16 mouse cellular contexts compared by ENCODE assay signal in the genomic region with DNA sequence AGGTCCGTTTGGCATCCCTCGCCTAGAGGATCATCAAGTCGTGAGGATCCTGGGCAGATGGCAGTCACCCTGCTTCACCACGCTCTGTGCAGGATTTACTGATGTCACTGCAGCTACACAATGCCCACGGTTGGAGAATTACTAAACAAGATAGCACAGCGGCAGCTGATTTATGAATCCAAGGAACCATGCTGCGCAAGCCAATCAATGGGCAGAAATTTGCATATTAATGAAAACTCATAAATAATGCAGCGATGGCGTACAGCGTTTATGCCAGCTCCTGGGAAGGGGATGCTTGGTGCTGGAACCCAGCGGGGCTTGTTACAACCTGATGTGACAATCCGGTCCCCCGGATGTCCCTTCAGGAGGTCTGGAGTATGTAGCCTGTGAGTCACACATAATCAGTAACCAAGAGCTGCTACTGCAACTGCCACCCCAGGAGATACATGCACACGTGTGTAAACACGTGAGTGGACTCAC. TPM values are rescaled to one million over a fixed set of nuclear protein-coding genes. Genes with fewer than 3 reads are reported as not detected.
DNase-seq lines count a peak whose midpoint lies in the region; ATAC-seq and TF ChIP-seq lines count a peak whose summit lies in the region.
"Had no signal": no experiment of that assay in that cellular context is flagged by ENCODE, and none has a peak within 500 bp of the region (broad histone marks: within the 10 kb centered on the region; RNA-seq: fewer than 3 reads in every experiment).

No protein-coding gene starts in this region.

- intact Hi-C loops in left cerebral cortex, postnatal 36 days (cut with DNase I): no loop called here

- no peak overlapping the region for H3K4me3 ChIP-seq in forebrain, embryonic 12.5 days (replicated peaks)
- no peak overlapping the region for H3K4me3 ChIP-seq in forebrain, embryonic 11.5 days (ENCODE audit: low read depth, low read length)
- no peak overlapping the region for H3K4me3 ChIP-seq in hindbrain, embryonic 12.5 days
- H3K4me3 ChIP-seq in midbrain, postnatal 0 days (ENCODE audit: low read depth, low read length): no peak overlapping the region
- H3K4me3 ChIP-seq: erythroblast, embryonic 14.5 days; heart, embryonic 15.5 days; lung, embryonic 15.5 days had no signal

- ATAC-seq in forebrain, embryonic 12.5 days (ENCODE audit: low FRiP score): peak; percentile 63
- no peak for ATAC-seq in forebrain, embryonic 11.5 days (replicated peaks; ENCODE audit: low FRiP score)
- ATAC-seq in hindbrain, embryonic 12.5 days (ENCODE audit: low FRiP score): peak; percentile 82
- peak; percentile 60 for ATAC-seq in midbrain, postnatal 0 days (ENCODE audit: low FRiP score)
- ATAC-seq: intestine, postnatal 0 days had no signal

- H3K36me3 ChIP-seq in forebrain, embryonic 12.5 days (replicated peaks): no peaks in the 10 kb centered on the region
- H3K36me3 ChIP-seq in forebrain, embryonic 11.5 days (ENCODE audit: control insufficient read depth, insufficient read depth, low read length): no peaks in the 10 kb centered on the region
- no peaks in the 10 kb centered on the region for H3K36me3 ChIP-seq in hindbrain, embryonic 12.5 days
- no peaks in the 10 kb centered on the region for H3K36me3 ChIP-seq in midbrain, postnatal 0 days (ENCODE audit: insufficient read depth, low read length)
- H3K36me3 ChIP-seq: heart, embryonic 15.5 days; lung, embryonic 15.5 days had no signal

- TF ChIP-seq CTCF in midbrain, postnatal 0 days (IDR thresholded peaks at IDR 0.05): no peak

- no peak for DNase-seq in forebrain, embryonic 11.5 days (ENCODE audit: low spot score)
- peak; percentile 64 for DNase-seq in cerebellum, adult 11-12 months
- peak; percentile 86 for DNase-seq in midbrain, postnatal 0 days (ENCODE audit: low spot score)
- no peak for DNase-seq in right cerebral cortex, postnatal 10 days (ENCODE audit: low spot score in 2 of 2)
- no peak for DNase-seq in left cerebral cortex, postnatal 36 days (ENCODE audit: low spot score in 2 of 2)
- no peak for DNase-seq in urinary bladder, postnatal 4 days (ENCODE audit: low spot score in 2 of 2)
- DNase-seq: gastrocnemius, postnatal 36 days had no signal

- no peak overlapping the region for H3K4me2 ChIP-seq in forebrain, embryonic 12.5 days
- no peak overlapping the region for H3K4me2 ChIP-seq in forebrain, embryonic 11.5 days (ENCODE audit: low read depth, low read length, severe bottlenecking)
- H3K4me2 ChIP-seq in hindbrain, embryonic 12.5 days (replicated peaks): peak overlapping the region; percentile 19; the same call in 1 of the 2 replicates
- peak overlapping the region; percentile 18 for H3K4me2 ChIP-seq in midbrain, postnatal 0 days (ENCODE audit: low read depth, low read length, poor library complexity, severe bottlenecking)
- H3K4me2 ChIP-seq: heart, embryonic 15.5 days; lung, embryonic 15.5 days had no signal

- H3K9ac ChIP-seq in forebrain, embryonic 12.5 days: no peak overlapping the region
- H3K9ac ChIP-seq in forebrain, embryonic 11.5 days (ENCODE audit: low read length): no peak overlapping the region
- H3K9ac ChIP-seq in hindbrain, embryonic 12.5 days: no peak overlapping the region
- no peak overlapping the region for H3K9ac ChIP-seq in midbrain, postnatal 0 days (replicated peaks; ENCODE audit: low read length, poor library complexity, severe bottlenecking)
- H3K9ac ChIP-seq: heart, embryonic 15.5 days; lung, embryonic 15.5 days had no signal

- H3K9me3 ChIP-seq in forebrain, embryonic 12.5 days: no peaks in the 10 kb centered on the region
- no peaks in the 10 kb centered on the region; the same call in 1 of the 2 replicates for H3K9me3 ChIP-seq in forebrain, embryonic 11.5 days (ENCODE audit: control insufficient read depth, low read length)
- H3K9me3 ChIP-seq in hindbrain, embryonic 12.5 days (replicated peaks): peaks cover 3% of the 10 kb centered on the region; the same call in 1 of the 2 replicates
- no peaks in the 10 kb centered on the region for H3K9me3 ChIP-seq in midbrain, postnatal 0 days (ENCODE audit: low read length)
- H3K9me3 ChIP-seq: heart, embryonic 15.5 days; lung, embryonic 15.5 days had no signal

- H3K27ac ChIP-seq in forebrain, embryonic 12.5 days: peak overlapping the region; percentile 58; the same call in 1 of the 2 replicates
- H3K27ac ChIP-seq in forebrain, embryonic 11.5 days (ENCODE audit: low read depth, low read length): no peak overlapping the region
- peak overlapping the region; percentile 66 for H3K27ac ChIP-seq in hindbrain, embryonic 12.5 days
- H3K27ac ChIP-seq in midbrain, postnatal 0 days (ENCODE audit: low read depth, low read length): 0 out of 2 replicates have a peak overlapping the region, but pooled peaks have one; percentile 47
- H3K27ac ChIP-seq: heart, embryonic 15.5 days; lung, embryonic 15.5 days had no signal

- H3K27me3 ChIP-seq in forebrain, embryonic 12.5 days: no peaks in the 10 kb centered on the region
- no peaks in the 10 kb centered on the region for H3K27me3 ChIP-seq in forebrain, embryonic 11.5 days (ENCODE audit: control insufficient read depth, insufficient read depth, low read length)
- H3K27me3 ChIP-seq in hindbrain, embryonic 12.5 days: no peaks in the 10 kb centered on the region
- no peaks in the 10 kb centered on the region for H3K27me3 ChIP-seq in midbrain, postnatal 0 days (ENCODE audit: insufficient read depth, low read length)
- H3K27me3 ChIP-seq: heart, embryonic 15.5 days; lung, embryonic 15.5 days had no signal

- H3K4me1 ChIP-seq in forebrain, embryonic 12.5 days: peaks cover 25% of the 10 kb centered on the region
- H3K4me1 ChIP-seq in forebrain, embryonic 11.5 days (replicated peaks; ENCODE audit: control insufficient read depth, insufficient read depth, low read length): no peaks in the 10 kb centered on the region
- H3K4me1 ChIP-seq in hindbrain, embryonic 12.5 days: peaks cover 29% of the 10 kb centered on the region
- H3K4me1 ChIP-seq in midbrain, postnatal 0 days (ENCODE audit: insufficient read depth, low read length): peaks cover 11% of the 10 kb centered on the region; the same call in 1 of the 2 replicates
- H3K4me1 ChIP-seq: heart, embryonic 15.5 days had no signal

- 58% methylated on average over 15 of the region's 15 CpGs for WGBS in forebrain, embryonic 12.5 days
- 73% methylated on average over 15 of the region's 15 CpGs for WGBS in forebrain, embryonic 11.5 days
- 42% methylated on average over 15 of the region's 15 CpGs for WGBS in hindbrain, embryonic 12.5 days
- 28% methylated on average over 15 of the region's 15 CpGs for WGBS in midbrain, postnatal 0 days

RNA-seq across cellular contexts. Expression of gene 1700069L16Rik, which starts 34.5 kb away (rescaled TPM):
- not detected in 2 replicates for polyA plus RNA-seq in forebrain, embryonic 12.5 days (2016; fragmentation: Nextera tagmentation; extraction: Ambion mirVana)
- polyA plus RNA-seq in forebrain, embryonic 11.5 days (2014; fragmentation: Nextera tagmentation; extraction: Ambion mirVana): not detected in 2 replicates
- polyA plus RNA-seq in hindbrain, embryonic 12.5 days (2016; fragmentation: Nextera tagmentation; extraction: Ambion mirVana): not detected in 2 replicates
- total RNA-seq in midbrain, postnatal 0 days (2014; rRNA removed): not detected in 2 replicates
- not detected in 2 replicates for polyA plus RNA-seq in midbrain, postnatal 0 days (2015; fragmentation: Nextera tagmentation; extraction: Ambion mirVana)
- not detected for total RNA-seq in left cerebral cortex, postnatal 36 days (2021)
- total RNA-seq: gastrocnemius, postnatal 36 days; layer of hippocampus, postnatal 36 days; megakaryocyte-erythroid progenitor cell, adult 5-6 weeks had no signal
- polyA plus RNA-seq: erythroblast, embryonic 14.5 days; heart, embryonic 15.5 days; intestine, postnatal 0 days; limb, embryonic 14.5 days; lung, embryonic 15.5 days had no signal

RNA-seq across cellular contexts. Expression of gene Cmklr1, which starts 39.9 kb away (rescaled TPM):
- polyA plus RNA-seq in forebrain, embryonic 12.5 days (2016; fragmentation: Nextera tagmentation; extraction: Ambion mirVana): 1.6 and 2.1 TPM in 2 replicates
- 0.89 and 1.1 TPM in 2 replicates for polyA plus RNA-seq in forebrain, embryonic 11.5 days (2014; fragmentation: Nextera tagmentation; extraction: Ambion mirVana)
- polyA plus RNA-seq in hindbrain, embryonic 12.5 days (2016; fragmentation: Nextera tagmentation; extraction: Ambion mirVana): 2.0 and 2.1 TPM in 2 replicates
- 2.7 and 3.6 TPM in 2 replicates for total RNA-seq in midbrain, postnatal 0 days (2014; rRNA removed)
- 0.63 and 1.1 TPM in 2 replicates for polyA plus RNA-seq in midbrain, postnatal 0 days (2015; fragmentation: Nextera tagmentation; extraction: Ambion mirVana)
- total RNA-seq in left cerebral cortex, postnatal 36 days (2021): 1 to 10 TPM; 2.8 to 7.7 TPM
- polyA plus RNA-seq: erythroblast, embryonic 14.5 days had no signal

RNA-seq across cellular contexts. Expression of gene Ficd, which starts 45.5 kb away (rescaled TPM):
- 5.4 and 7.2 TPM in 2 replicates for polyA plus RNA-seq in forebrain, embryonic 12.5 days (2016; fragmentation: Nextera tagmentation; extraction: Ambion mirVana)
- polyA plus RNA-seq in forebrain, embryonic 11.5 days (2014; fragmentation: Nextera tagmentation; extraction: Ambion mirVana): 3.4 and 4.6 TPM in 2 replicates
- 7.6 and 7.8 TPM in 2 replicates for polyA plus RNA-seq in hindbrain, embryonic 12.5 days (2016; fragmentation: Nextera tagmentation; extraction: Ambion mirVana)
- total RNA-seq in midbrain, postnatal 0 days (2014; rRNA removed): 11.5 and 15.4 TPM in 2 replicates
- polyA plus RNA-seq in midbrain, postnatal 0 days (2015; fragmentation: Nextera tagmentation; extraction: Ambion mirVana): 8.7 and 9.0 TPM in 2 replicates
- total RNA-seq in left cerebral cortex, postnatal 36 days (2021): 10 to 100 TPM; 11.8 to 12.3 TPM

Comparison
In these comparisons a context has a peak if more than half of its experiments do, and no peak if none do; other contexts are left out.
1. H3K4me2 ChIP-seq: peak in hindbrain, embryonic 12.5 days (single experiment) and midbrain, postnatal 0 days (single experiment); none in forebrain, embryonic 12.5 days (single experiment) and forebrain, embryonic 11.5 days (single experiment).
2. DNase-seq: peak in cerebellum, adult 11-12 months (single experiment) and midbrain, postnatal 0 days (single experiment); none in forebrain, embryonic 11.5 days (single experiment), right cerebral cortex, postnatal 10 days (0 of 2), left cerebral cortex, postnatal 36 days (0 of 2) and urinary bladder, postnatal 4 days (0 of 2).